Comparison of ENCODE assay signal across 10 mouse cellular contexts in genomic region chr13:23426922-23427321, GRCm38 (mm10). TPM values are rescaled to one million over a fixed set of nuclear protein-coding genes. Genes with fewer than 3 reads are reported as not detected.
DNase-seq lines count a peak whose midpoint lies in the region; ATAC-seq and TF ChIP-seq lines count a peak whose summit lies in the region.
"Had no signal": no experiment of that assay in that cellular context is flagged by ENCODE, and none has a peak within 500 bp of the region (broad histone marks: within the 10 kb centered on the region; RNA-seq: fewer than 3 reads in every experiment).

No protein-coding gene starts in this region.

- no peaks in the 10 kb centered on the region for H3K27me3 ChIP-seq in heart, adult 2 months (ENCODE audit: control insufficient read depth, insufficient read depth, low read length)

- ATAC-seq in erythroblast, adult 5-6 weeks (replicated peaks; ENCODE audit: low FRiP score, poor library complexity, severe bottlenecking) = no peak

- no peak overlapping the region for H3K4me3 ChIP-seq in heart, adult 2 months

- WGBS in heart, adult 2 months = 50% methylated on average over 14 of the region's 14 CpGs

- no peak for TF ChIP-seq POLR2A in heart, adult 2 months (IDR thresholded peaks at IDR 0.05; ENCODE audit: insufficient read depth, low read depth, low read length)

- DNase-seq in heart, adult 8-10 months (ENCODE audit: low spot score) = peak; percentile 49
- no peak for DNase-seq in heart, adult 2 months
- DNase-seq in thymus, postnatal 4 days = peak; percentile 66
- no peak for DNase-seq in thymus, postnatal 25 days
- DNase-seq in induced T-regulatory cell, adult 2 months (ENCODE audit: low read depth) = peak; percentile 63
- DNase-seq in yolk sac, embryonic 10.5 days (ENCODE audit: low spot score) = peak; percentile 71
- DNase-seq in urinary bladder, postnatal 25 days (ENCODE audit: low spot score) = no peak
- DNase-seq: kidney, postnatal 14 days had no signal

- H3K4me1 ChIP-seq in heart, adult 2 months (ENCODE audit: control insufficient read depth, insufficient read depth, low read length) = peaks cover 1% of the 10 kb centered on the region; the same call in 1 of the 2 replicates

- TF ChIP-seq EP300 in heart, adult 2 months (IDR thresholded peaks at IDR 0.05; ENCODE audit: insufficient read depth, low read depth, low read length) = no peak

- intact Hi-C loops in heart, adult 2 months (cut with DNase I) = no loop called here

- no peaks in the 10 kb centered on the region; the same call in 1 of the 2 replicates for H3K36me3 ChIP-seq in heart, adult 2 months (ENCODE audit: control insufficient read depth, insufficient read depth, low read length)

- TF ChIP-seq CTCF in heart, adult 2 months (IDR thresholded peaks at IDR 0.05) = no peak

- no peaks in the 10 kb centered on the region for H3K79me2 ChIP-seq in heart, adult 2 months (replicated peaks; ENCODE audit: control insufficient read depth, insufficient read depth, low read length)

- no peak overlapping the region for H3K9ac ChIP-seq in heart, adult 2 months (ENCODE audit: low read depth, low read length)

- no peak overlapping the region for H3K27ac ChIP-seq in heart, adult 2 months
- H3K27ac ChIP-seq: macrophage had no signal

RNA-seq across cellular contexts. Expression of gene Abt1, which starts 3.3 kb away (rescaled TPM):
- total RNA-seq in heart, adult 8-10 months (2022) = 1 to 10 TPM; 4.1 to 4.8 (median 4.7) TPM
- 1 to 10 TPM; 3.9 to 5.1 TPM for total RNA-seq in heart, adult 2 months (2021)
- polyA plus RNA-seq in heart, adult 2 months (2012; rRNA removed) = 2.4 and 3.1 TPM in 2 replicates
- total RNA-seq in erythroblast, adult 5-6 weeks (2015; ENCODE audit: low replicate concordance) = 1.7 and 1.9 TPM in 2 replicates
- 1.4 and 1.7 TPM in 2 replicates for total RNA-seq in erythroblast, adult 5-6 weeks (2017; ENCODE audit: low replicate concordance)

RNA-seq across cellular contexts. Expression of gene Btn1a1, which starts 38.8 kb away (rescaled TPM):
- total RNA-seq in heart, adult 8-10 months (2022) = not detected
- total RNA-seq in heart, adult 2 months (2021) = not detected
- polyA plus RNA-seq in heart, adult 2 months (2012; rRNA removed) = 0.20 TPM in 1 of 2 replicates, not detected in the other
- total RNA-seq in erythroblast, adult 5-6 weeks (2015; ENCODE audit: low replicate concordance) = 4.2 and 4.4 TPM in 2 replicates
- total RNA-seq in erythroblast, adult 5-6 weeks (2017; ENCODE audit: low replicate concordance) = 6.5 and 15.5 TPM in 2 replicates
- polyA plus RNA-seq: macrophage had no signal

RNA-seq across cellular contexts. Expression of gene Zfp322a, which starts 57.9 kb away (rescaled TPM):
- 10 to 100 TPM; 12.3 to 15.4 (median 14.7) TPM for total RNA-seq in heart, adult 8-10 months (2022)
- total RNA-seq in heart, adult 2 months (2021) = 10 to 100 TPM; 14.8 to 15.8 TPM
- polyA plus RNA-seq in heart, adult 2 months (2012; rRNA removed) = 1.5 and 5.3 TPM in 2 replicates
- total RNA-seq in erythroblast, adult 5-6 weeks (2015; ENCODE audit: low replicate concordance) = 10.4 and 10.8 TPM in 2 replicates
- total RNA-seq in erythroblast, adult 5-6 weeks (2017; ENCODE audit: low replicate concordance) = 10.9 and 11.2 TPM in 2 replicates

Comparison
In these comparisons a context has a peak if more than half of its experiments do, and no peak if none do; other contexts are left out.
1. DNase-seq: peak in heart, adult 8-10 months (single experiment), thymus, postnatal 4 days (single experiment), induced T-regulatory cell, adult 2 months (single experiment) and yolk sac, embryonic 10.5 days (single experiment); none in heart, adult 2 months (0 of 2), thymus, postnatal 25 days (single experiment) and urinary bladder, postnatal 25 days (single experiment).
2. RNA of gene Btn1a1, which starts 38.8 kb away (total RNA-seq): 4.2 to 15.5 TPM in erythroblast, adult 5-6 weeks; not detected in heart, adult 8-10 months and not detected in heart, adult 2 months; every median in the first group is over 4 times any median in the second.